Mouse (Mus musculus) liver, embryonic 12.5 days (tissue): Measurements from ENCODE around the gene Ube2j2. TPM values are rescaled to one million over a fixed set of nuclear protein-coding genes. Genes with fewer than 3 reads are reported as not detected.

ENCODE experiments used
- ATAC-seq: fragments of 200-750 bp; cut with Nextera tagmentation; 2 replicates; pipeline ENCODE4 v1.8.0; 2017; ENCODE audit warnings: moderate number of reproducible peaks, mild to moderate bottlenecking, moderate library complexity
- H3K27ac ChIP-seq: fragments of 300-500 bp; sonication (generic); 2 replicates; pipeline ENCODE4 v1.5.1; 2016; ENCODE audit warnings: mild to moderate bottlenecking
- H3K27me3 ChIP-seq: fragments of 300-500 bp; sonication (generic); replicated peaks from 2 replicates; pipeline ENCODE4 v1.6.1; 2016; ENCODE audit warnings: mild to moderate bottlenecking, moderate library complexity
- H3K36me3 ChIP-seq: fragments of 300-500 bp; sonication (generic); 2 replicates; pipeline ENCODE4 v1.6.1; 2016; ENCODE audit warnings: mild to moderate bottlenecking, moderate library complexity
- H3K4me1 ChIP-seq: fragments of 300-500 bp; sonication (generic); 2 replicates; pipeline ENCODE4 v1.6.1; 2016
- H3K4me2 ChIP-seq: fragments of 300-500 bp; sonication (generic); 2 replicates; pipeline ENCODE4 v1.6.1; 2016; ENCODE audit warnings: mild to moderate bottlenecking, moderate library complexity
- H3K4me3 ChIP-seq: fragments of 300-500 bp; sonication (generic); 2 replicates; pipeline ENCODE4 v1.5.1; 2016; ENCODE audit warnings: mild to moderate bottlenecking, moderate library complexity
- H3K9ac ChIP-seq: fragments of 300-500 bp; sonication (generic); 2 replicates; pipeline ENCODE4 v1.6.1; 2016; ENCODE audit warnings: mild to moderate bottlenecking, moderate library complexity
- H3K9me3 ChIP-seq: fragments of 300-500 bp; sonication (generic); replicated peaks from 2 replicates; pipeline ENCODE4 v1.6.1; 2016; ENCODE audit warnings: mild to moderate bottlenecking, moderate library complexity
- WGBS: fragments of 180-500 bp; shearing (Covaris S2); methylation state at CpG from one replicate; pipeline ENCODE4 v1.1.7; 2016; ENCODE audit not compliant: insufficient replicate concordance; 5-methylcytosine and 5-hydroxymethylcytosine counted together
- polyA plus RNA-seq: library from polyadenylated mRNA; unstranded; fragments of >200 nt; fragmentation: Nextera tagmentation; extraction: Ambion mirVana; gene quantifications from 2 replicates; pipeline ENCODE4 v1.2.1, GENCODE M21; 2016

The Ube2j2 gene
- polyA plus RNA-seq, 1 experiment from 2014 or later = 106 TPM

DNA sequence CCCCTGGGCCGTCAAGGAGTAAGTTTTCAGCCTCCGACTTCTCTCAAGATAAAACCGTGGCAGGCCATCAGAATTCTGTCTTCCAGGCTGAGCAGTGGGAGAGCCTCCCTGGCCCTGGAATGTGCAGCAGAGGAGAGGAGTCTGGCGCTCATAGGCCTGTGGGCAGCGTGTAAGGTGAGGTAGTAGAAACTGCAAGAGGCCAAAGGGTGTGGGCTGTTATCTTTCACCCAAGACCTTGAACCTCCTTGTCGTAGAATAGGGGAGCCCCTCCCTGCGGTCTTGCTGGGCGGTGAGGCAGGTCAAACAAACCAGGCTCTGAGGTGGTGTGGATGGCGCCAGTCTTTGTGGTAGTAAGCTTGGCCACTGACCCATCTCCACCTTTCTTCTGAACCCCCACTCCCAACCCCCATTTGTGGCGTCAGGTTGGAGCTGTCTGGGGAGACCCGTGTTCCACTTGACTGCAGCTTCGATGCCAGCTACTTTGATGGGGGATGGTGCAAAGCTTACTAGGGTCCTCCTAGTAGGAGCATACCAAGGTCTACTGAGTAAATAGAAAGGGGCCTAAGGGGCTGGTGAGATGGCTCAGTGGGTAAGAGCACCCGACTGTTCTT is 25.5 kb downstream of the Ube2j2 start:
- Histone ChIP-seq H3K36me3 (peaks cover 28% of the 10 kb centered on the region), H3K4me1 (peaks cover 44% of the 10 kb centered on the region), H3K27ac (peak overlapping the region; percentile 59), H3K9ac (peak overlapping the region; percentile 42; the same call in 1 of the 2 replicates), H3K9me3 (no peaks in the 10 kb centered on the region), H3K4me3 (0 out of 2 replicates have a peak overlapping the region, but pooled peaks have one; percentile 3), H3K4me2 (peak overlapping the region; percentile 57), H3K27me3 (no peaks in the 10 kb centered on the region)
- 50% methylated on average over 13 of the region's 13 CpGs for WGBS
- peak; percentile 82 for ATAC-seq

DNA sequence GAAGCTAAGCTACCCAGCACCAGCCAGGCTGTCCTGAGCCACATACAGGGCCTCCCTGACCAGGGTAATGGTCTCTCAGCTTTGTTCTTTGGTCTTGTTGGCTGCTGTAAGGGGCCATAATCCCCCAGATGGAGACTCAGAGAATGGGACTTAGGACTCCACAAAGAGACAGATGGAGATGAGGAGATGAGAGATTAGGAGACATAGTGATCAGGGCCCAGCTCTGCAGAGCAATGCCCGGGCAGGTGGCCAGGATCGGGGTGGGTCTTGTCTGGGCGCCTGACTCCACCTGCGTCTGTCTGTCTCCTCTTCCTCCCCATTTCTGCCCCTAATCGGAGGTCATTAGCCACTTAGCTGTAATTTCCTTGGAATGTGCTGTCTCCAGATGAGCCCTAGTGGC is 26.7 kb downstream of the Ube2j2 start:
- no peaks in the 10 kb centered on the region for H3K9me3 ChIP-seq
- no peak overlapping the region for H3K4me2 ChIP-seq
- H3K27ac ChIP-seq = 0 out of 2 replicates have a peak overlapping the region, but pooled peaks have one; percentile 23
- no peak overlapping the region for H3K4me3 ChIP-seq
- H3K9ac ChIP-seq = no peak overlapping the region
- no peak for ATAC-seq
- no peaks in the 10 kb centered on the region for H3K27me3 ChIP-seq
- H3K36me3 ChIP-seq = peaks cover 18% of the 10 kb centered on the region
- 82% methylated on average over 5 of the region's 5 CpGs for WGBS
- H3K4me1 ChIP-seq = peaks cover 32% of the 10 kb centered on the region

DNA sequence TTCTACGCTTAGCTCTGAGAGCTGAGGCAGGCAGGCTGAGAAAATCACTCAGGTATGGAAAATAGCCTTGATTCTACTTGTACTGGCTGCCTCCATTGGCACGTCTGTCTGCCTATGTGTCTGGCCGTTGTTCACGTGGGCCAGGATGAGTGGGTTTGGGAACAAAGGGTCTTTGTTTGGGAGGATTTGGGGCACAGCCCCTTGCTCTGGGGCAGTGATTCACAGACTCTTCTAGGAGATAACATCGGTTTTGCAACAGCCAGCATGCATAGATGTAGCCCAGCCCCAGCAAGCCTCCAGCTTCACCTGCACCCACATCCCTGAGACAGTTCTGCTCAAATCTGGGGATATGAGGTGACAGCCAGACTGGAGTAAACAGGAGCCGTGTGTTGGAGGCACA is 29.0 kb downstream of the Ube2j2 start:
- no peak overlapping the region for H3K27ac ChIP-seq
- WGBS = 72% methylated on average over 6 of the region's 6 CpGs
- H3K9ac ChIP-seq = no peak overlapping the region
- H3K4me3 ChIP-seq = no peak overlapping the region
- H3K27me3 ChIP-seq = no peaks in the 10 kb centered on the region
- H3K36me3 ChIP-seq = no peaks in the 10 kb centered on the region
- no peak for ATAC-seq
- H3K4me1 ChIP-seq = peaks cover 25% of the 10 kb centered on the region
- no peak overlapping the region for H3K4me2 ChIP-seq
- no peaks in the 10 kb centered on the region for H3K9me3 ChIP-seq

DNA sequence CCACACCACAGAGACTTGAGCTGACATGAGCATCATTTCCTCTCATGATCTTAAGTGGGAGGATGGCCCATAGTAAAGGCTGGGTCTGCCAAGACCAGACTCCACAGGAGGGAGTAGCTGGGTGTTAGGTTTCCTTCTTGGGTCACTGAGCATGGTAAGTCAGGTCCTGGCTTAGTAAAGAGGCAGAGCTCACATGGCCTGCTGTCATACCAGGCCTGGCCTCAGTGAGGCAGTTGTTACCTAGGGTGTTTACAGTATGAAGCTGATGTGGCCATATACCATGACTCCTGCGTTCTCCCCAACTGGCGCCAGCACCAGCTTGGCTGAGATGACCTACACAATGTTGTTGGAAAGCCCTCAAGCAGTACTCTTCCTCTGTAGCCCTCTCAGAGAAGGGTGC is 29.6 kb downstream of the Ube2j2 start:
- 87% methylated on average over 2 of the region's 2 CpGs for WGBS
- no peak for ATAC-seq

DNA sequence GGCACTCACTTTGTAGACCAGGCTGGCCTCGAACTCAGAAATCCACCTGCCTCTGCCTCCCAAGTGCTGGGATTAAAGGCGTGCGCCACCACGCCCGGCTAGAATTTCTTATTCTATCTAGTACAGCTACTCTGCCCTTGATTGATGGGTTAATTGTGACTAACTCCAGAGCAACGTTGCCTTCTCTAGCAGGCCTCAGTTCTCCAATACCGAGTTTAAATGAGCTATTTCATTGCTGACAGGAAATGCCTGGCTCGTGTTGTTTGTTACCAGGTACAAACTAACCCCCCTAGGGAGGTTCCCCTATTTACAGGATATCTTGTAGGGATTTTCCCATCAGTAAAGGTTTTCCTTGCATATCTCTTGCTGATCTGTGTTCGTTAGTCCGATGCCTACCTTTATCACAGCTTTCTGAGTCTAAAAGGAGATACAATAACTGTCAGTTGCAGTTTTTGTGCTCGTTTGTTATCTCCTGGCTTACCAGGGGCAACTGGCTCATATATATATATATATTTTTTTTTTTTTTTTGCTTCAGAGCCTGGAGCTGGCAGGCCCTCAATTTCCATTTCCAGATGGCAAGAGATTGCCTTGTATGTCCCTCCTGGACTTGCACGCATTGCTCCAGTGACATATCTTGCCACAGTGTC is 37.9 kb downstream of the Ube2j2 start:
- Histone ChIP-seq H3K27ac (no peak overlapping the region), H3K27me3 (peaks cover 16% of the 10 kb centered on the region), H3K36me3 (no peaks in the 10 kb centered on the region), H3K9ac (no peak overlapping the region), H3K4me2 (no peak overlapping the region), H3K4me1 (peaks cover 16% of the 10 kb centered on the region), H3K9me3 (no peaks in the 10 kb centered on the region), H3K4me3 (no peak overlapping the region)
- ATAC-seq = no peak
- 51% methylated on average over 12 of the region's 12 CpGs for WGBS

More for the DNA sequence above, 29.6 kb downstream of the Ube2j2 start:
- no peak overlapping the region for H3K4me2 ChIP-seq
- no peak overlapping the region for H3K4me3 ChIP-seq
- no peaks in the 10 kb centered on the region for H3K27me3 ChIP-seq
- no peak overlapping the region for H3K9ac ChIP-seq
- peaks cover 20% of the 10 kb centered on the region for H3K4me1 ChIP-seq
- no peaks in the 10 kb centered on the region for H3K9me3 ChIP-seq
- H3K27ac ChIP-seq = no peak overlapping the region
- no peaks in the 10 kb centered on the region for H3K36me3 ChIP-seq

DNA sequence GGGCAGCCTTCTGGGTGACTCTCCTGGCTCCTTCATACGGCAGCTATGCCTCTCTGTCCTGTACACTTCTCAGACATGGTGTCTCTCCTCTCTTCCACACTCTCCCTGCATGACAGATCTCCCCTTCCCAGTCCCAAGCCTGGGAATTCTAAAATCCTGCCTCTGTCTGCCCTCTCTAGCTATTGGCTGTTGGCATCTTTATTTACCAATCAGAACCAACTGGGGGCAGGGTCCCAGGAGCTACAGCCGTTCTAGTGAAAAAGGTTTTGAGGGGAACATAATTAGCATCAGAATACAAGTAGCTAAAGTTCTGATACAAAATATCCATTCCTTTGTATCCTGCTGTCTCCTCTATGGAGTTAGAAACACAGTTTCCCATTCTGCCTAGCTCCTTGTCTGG is 40.2 kb downstream of the Ube2j2 start:
- Histone ChIP-seq H3K27me3 (peaks cover 16% of the 10 kb centered on the region), H3K27ac (no peak overlapping the region), H3K4me1 (peaks cover 32% of the 10 kb centered on the region), H3K4me2 (no peak overlapping the region), H3K36me3 (no peaks in the 10 kb centered on the region), H3K4me3 (no peak overlapping the region), H3K9ac (0 out of 2 replicates have a peak overlapping the region, but pooled peaks have one; percentile 7), H3K9me3 (no peaks in the 10 kb centered on the region)
- no peak for ATAC-seq
- 32% methylated on average over 2 of the region's 2 CpGs for WGBS

DNA sequence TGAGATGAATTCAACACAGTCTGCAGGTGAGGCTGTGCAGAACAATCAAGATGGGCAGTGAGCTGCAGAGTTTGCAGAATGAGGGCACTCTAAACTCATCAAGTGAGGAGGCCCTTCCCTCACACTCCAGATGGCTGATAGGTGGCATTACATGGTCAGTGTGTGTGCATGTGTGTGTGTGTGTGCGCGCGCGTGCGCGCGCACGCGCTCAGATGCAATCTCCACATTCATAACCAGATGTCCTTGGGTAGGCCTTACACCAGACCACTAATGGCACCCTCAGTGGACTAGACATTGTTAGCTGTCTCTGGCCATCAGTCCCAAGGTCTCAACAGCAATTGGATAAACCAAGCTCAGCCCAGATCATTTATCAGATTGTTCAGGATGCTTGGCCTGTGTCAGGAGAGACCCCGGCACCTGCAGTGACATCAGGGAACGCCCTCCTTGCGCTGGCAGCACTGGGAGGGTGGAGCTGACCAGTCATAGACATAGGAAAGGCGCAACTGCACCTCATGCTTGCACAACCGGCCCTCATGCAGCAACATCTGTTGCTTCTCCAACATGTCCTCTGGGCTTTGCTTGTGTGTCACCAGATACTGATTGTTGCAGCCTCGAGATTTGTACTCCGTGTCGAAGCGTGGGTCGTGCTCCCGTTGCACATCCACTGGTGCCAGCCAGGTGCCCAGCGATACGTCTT is 47.7 kb downstream of the Ube2j2 start:
- 66% methylated on average over 22 of the region's 22 CpGs for WGBS
- Histone ChIP-seq H3K4me3 (peak overlapping the region; percentile 81), H3K27me3 (no peaks in the 10 kb centered on the region), H3K9me3 (no peaks in the 10 kb centered on the region), H3K4me1 (peaks cover 68% of the 10 kb centered on the region), H3K4me2 (peak overlapping the region; percentile 100), H3K9ac (peak overlapping the region; percentile 87), H3K36me3 (peaks cover 20% of the 10 kb centered on the region), H3K27ac (peak overlapping the region; percentile 96)
- ATAC-seq = no peak

DNA sequence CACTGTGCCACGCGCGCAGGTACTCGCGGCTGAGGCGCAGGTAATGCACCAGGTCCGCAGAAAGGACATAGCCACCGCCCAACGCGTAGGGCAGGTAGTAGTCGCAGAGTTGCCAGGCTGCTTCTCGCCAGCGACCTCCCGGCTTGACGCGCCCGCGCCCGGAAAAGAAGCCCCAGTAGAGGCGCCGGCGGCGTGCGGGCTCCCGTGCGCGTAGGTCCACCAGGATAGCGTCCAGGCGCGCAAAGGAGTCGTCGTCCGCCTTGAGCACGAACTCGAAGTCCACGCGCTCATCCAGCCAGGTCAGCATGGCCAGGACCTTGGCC is 48.2 kb downstream of the Ube2j2 start:
- H3K4me3 ChIP-seq = peak overlapping the region; percentile 81
- 12% methylated on average over 37 of the region's 37 CpGs for WGBS
- peaks cover 25% of the 10 kb centered on the region for H3K36me3 ChIP-seq
- peak overlapping the region; percentile 87 for H3K9ac ChIP-seq
- no peaks in the 10 kb centered on the region for H3K9me3 ChIP-seq
- peak overlapping the region; percentile 96 for H3K27ac ChIP-seq
- H3K27me3 ChIP-seq = no peaks in the 10 kb centered on the region
- H3K4me2 ChIP-seq = peak overlapping the region; percentile 100
- H3K4me1 ChIP-seq = peaks cover 68% of the 10 kb centered on the region
- no peak for ATAC-seq

DNA sequence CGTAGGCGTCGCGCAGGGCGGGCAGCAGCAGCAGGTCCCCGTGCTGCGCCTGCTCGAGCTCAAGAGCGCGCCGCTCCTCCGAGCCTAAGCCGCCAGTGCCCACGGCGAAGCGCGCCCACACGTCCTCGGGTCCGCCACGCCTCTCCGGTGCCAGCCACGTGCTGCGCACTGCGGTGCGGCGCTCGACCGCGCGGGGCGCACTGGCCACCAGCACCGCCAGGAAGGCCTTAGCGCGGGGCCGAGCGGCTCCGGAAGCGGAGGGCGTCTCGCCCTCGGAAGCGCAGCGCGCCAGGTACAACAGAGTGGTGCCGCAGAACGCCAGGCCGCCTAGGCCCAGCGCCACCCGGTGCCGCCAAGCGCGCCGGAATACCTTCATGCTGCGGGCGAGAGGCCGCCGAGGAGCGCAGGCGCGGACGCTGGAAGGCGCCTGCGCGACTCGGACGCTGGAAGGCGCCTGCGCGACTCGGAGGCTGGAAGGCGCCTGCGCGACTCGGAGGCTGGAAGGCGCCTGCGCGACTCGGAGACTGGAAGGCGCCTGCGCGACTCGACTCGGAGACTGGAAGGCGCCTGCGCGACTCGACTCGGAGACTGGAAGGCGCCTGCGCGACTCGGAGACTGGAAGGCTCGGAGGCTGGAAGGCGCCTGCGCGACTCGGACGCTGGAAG is 48.7 kb downstream of the Ube2j2 start, which contains the start of the genes B3galt6 and Sdf4:
TSS of gene B3galt6 (minus strand) at position 409 of the 665 bp plus-strand sequence.
TSS of gene Sdf4 (plus strand) at position 632 of the 665 bp plus-strand sequence.
- Histone ChIP-seq H3K4me2 (peak within 1 kb of the TSS; percentile 100), H3K27me3 (no peaks in the 10 kb centered on the region), H3K9ac (peak within 1 kb of the TSS; percentile 87), H3K4me3 (peak within 1 kb of the TSS; percentile 81), H3K9me3 (no peaks in the 10 kb centered on the region), H3K27ac (peak within 1 kb of the TSS; percentile 96), H3K36me3 (peaks cover 30% of the 10 kb centered on the region), H3K4me1 (peaks cover 67% of the 10 kb centered on the region)
- peak; percentile 81 for ATAC-seq
- 2% methylated on average over 81 of the region's 99 CpGs for WGBS

DNA sequence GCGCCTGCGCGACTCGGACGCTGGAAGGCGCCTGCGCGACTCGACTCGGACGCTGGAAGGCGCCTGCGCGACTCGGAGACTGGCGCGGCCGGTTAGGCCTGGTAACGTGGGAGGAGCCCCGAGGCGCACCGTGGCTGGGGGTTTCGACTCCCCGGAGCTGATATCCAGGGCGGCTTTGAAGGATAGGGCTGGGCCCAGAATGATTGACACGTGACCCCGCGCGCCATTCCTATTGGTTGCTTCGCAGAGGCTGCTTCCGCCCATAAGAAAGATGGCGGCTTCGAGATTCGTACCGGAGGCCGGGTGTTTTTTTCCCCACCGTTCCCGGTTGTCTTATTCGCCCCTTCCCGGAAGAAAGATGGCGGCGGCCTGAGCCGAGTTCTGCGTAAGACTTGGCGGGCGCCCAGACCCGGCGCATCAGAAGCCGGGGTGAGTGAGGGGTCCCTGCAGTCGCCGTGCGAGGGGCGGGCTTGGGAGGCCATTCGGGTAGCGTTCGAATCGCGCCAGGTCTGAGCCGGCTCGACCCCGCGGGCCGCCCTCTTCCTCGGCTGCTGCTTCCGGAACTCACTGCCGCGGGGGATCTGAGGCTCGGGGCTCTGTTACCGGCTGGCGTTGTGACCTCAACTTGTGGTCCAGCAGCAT is 49.4 kb downstream of the Ube2j2 start:
- H3K9me3 ChIP-seq = no peaks in the 10 kb centered on the region
- under 1% methylated on average over 70 of the region's 70 CpGs for WGBS
- H3K9ac ChIP-seq = peak overlapping the region; percentile 87
- peaks cover 37% of the 10 kb centered on the region for H3K36me3 ChIP-seq
- peak overlapping the region; percentile 96 for H3K27ac ChIP-seq
- ATAC-seq = peak; percentile 78
- H3K27me3 ChIP-seq = no peaks in the 10 kb centered on the region
- H3K4me2 ChIP-seq = peak overlapping the region; percentile 100
- peak overlapping the region; percentile 81 for H3K4me3 ChIP-seq
- H3K4me1 ChIP-seq = peaks cover 60% of the 10 kb centered on the region

DNA sequence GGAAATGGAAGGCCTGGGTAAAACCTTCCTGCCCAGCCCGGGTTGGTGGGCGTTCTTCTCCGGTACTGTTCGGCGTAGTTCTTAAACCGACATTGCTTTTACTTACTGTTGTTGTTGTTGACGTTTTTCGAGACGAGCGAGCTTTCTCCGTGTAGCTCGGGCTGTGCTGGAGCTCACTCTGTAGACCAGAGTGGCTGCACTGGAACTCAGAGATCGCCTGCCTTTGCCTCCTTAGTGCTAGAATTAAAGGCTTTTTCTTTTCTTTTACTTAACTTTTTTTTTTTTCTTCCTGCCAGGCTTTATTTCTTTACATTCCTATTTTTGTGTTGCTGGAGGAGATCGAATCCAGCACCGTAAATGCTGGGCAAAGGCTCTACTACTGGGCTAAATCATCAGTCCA is 50.0 kb downstream of the Ube2j2 start:
- Histone ChIP-seq H3K4me1 (peaks cover 55% of the 10 kb centered on the region), H3K4me2 (peak overlapping the region; percentile 100), H3K36me3 (peaks cover 43% of the 10 kb centered on the region), H3K27me3 (no peaks in the 10 kb centered on the region), H3K27ac (peak overlapping the region; percentile 96), H3K9ac (peak overlapping the region; percentile 87), H3K4me3 (peak overlapping the region; percentile 81), H3K9me3 (no peaks in the 10 kb centered on the region)
- ATAC-seq = no peak
- WGBS = 6% methylated on average over 15 of the region's 15 CpGs
